Comparison of ENCODE assay signal across 8 mouse cellular contexts in genomic region chr19:11966201-11966636, GRCm38 (mm10). TPM values are rescaled to one million over a fixed set of nuclear protein-coding genes. Genes with fewer than 3 reads are reported as not detected.
DNase-seq lines count a peak whose midpoint lies in the region; ATAC-seq and TF ChIP-seq lines count a peak whose summit lies in the region.

No protein-coding gene starts in this region.

- peak overlapping the region; percentile 82 for H3K4me2 ChIP-seq in hindbrain, embryonic 16.5 days (ENCODE audit: low read length)

- 0 out of 2 replicates have a peak overlapping the region, but pooled peaks have one; percentile 14 for H3K27ac ChIP-seq in cerebellum, adult 2 months (ENCODE audit: insufficient read depth, low read length)
- peak overlapping the region; percentile 92 for H3K27ac ChIP-seq in hindbrain, embryonic 16.5 days (ENCODE audit: low read depth, low read length)

- H3K9me3 ChIP-seq in hindbrain, embryonic 16.5 days (ENCODE audit: control insufficient read depth, low read length) = no peaks in the 10 kb centered on the region

- peak; percentile 3; the same call in 1 of the 2 replicates for ATAC-seq in hindbrain, embryonic 16.5 days

- TF ChIP-seq POLR2A in cerebellum, adult 2 months (IDR thresholded peaks at IDR 0.05; ENCODE audit: borderline replicate concordance, insufficient read depth, low read length) = no peak

- peak overlapping the region; percentile 72 for H3K4me3 ChIP-seq in cerebellum, adult 2 months (replicated peaks; ENCODE audit: insufficient read depth, low read depth, low read length)
- peak overlapping the region; percentile 94 for H3K4me3 ChIP-seq in hindbrain, embryonic 16.5 days (ENCODE audit: low read length)

- H3K4me1 ChIP-seq in cerebellum, adult 2 months (ENCODE audit: control insufficient read depth, insufficient read depth, low read length) = peaks cover 4% of the 10 kb centered on the region; the same call in 1 of the 2 replicates
- peaks cover 18% of the 10 kb centered on the region for H3K4me1 ChIP-seq in hindbrain, embryonic 16.5 days (ENCODE audit: control insufficient read depth, insufficient read depth, low read depth, low read length)

- TF ChIP-seq CTCF in cerebellum, adult 2 months (IDR thresholded peaks at IDR 0.05; ENCODE audit: borderline replicate concordance, insufficient read depth, low read depth, low read length) = no peak

- peaks cover 8% of the 10 kb centered on the region for H3K36me3 ChIP-seq in hindbrain, embryonic 16.5 days (ENCODE audit: control insufficient read depth, insufficient read depth, low read length)

- no peaks in the 10 kb centered on the region for H3K27me3 ChIP-seq in cerebellum, adult 2 months (ENCODE audit: control insufficient read depth, insufficient read depth, low read length)
- H3K27me3 ChIP-seq in hindbrain, embryonic 16.5 days (replicated peaks; ENCODE audit: control insufficient read depth, insufficient read depth, low read length) = no peaks in the 10 kb centered on the region

- WGBS in cerebellum, adult 2 months = under 1% methylated on average over 18 of the region's 18 CpGs
- WGBS in hindbrain, embryonic 16.5 days = 0% methylated on average over 17 of the region's 18 CpGs

- DNase-seq in MN1 (ENCODE audit: low spot score) = peak; percentile 23
- DNase-seq in cerebellum, adult 2 months = peak; percentile 69
- DNase-seq in frontal cortex, postnatal 10 days (ENCODE audit: low spot score in 2 of 2) = peak; percentile 37 to 47
- peak; percentile 14 to 42 for DNase-seq in left cerebral cortex, adult 18-20 months (ENCODE audit: low spot score in 2 of 2)
- peak; percentile 50 for DNase-seq in lung, postnatal 36 days
- DNase-seq in right cerebral cortex, postnatal 10 days (ENCODE audit: low spot score in 2 of 2) = peak; percentile 65 to 72
- DNase-seq in urinary bladder, postnatal 36 days (ENCODE audit: low spot score in 2 of 2) = peak; percentile 17 to 24

- H3K9ac ChIP-seq in hindbrain, embryonic 16.5 days (ENCODE audit: low read depth, low read length) = peak overlapping the region; percentile 96

RNA-seq across cellular contexts. Expression of gene Osbp, which starts 0.5 kb away (rescaled TPM):
- polyA plus RNA-seq in cerebellum, adult 2 months (2012; rRNA removed) = 38.9 and 39.9 TPM in 2 replicates
- 3.0 and 3.2 TPM in 2 replicates for polyA plus RNA-seq in hindbrain, embryonic 16.5 days (2015; fragmentation: Nextera tagmentation; extraction: Ambion mirVana)
- total RNA-seq in left cerebral cortex, adult 18-20 months (2021) = 10 to 100 TPM; 55.9 to 58.2 TPM

RNA-seq across cellular contexts. Expression of gene Patl1, which starts 54.0 kb away (rescaled TPM):
- 21.7 and 22.3 TPM in 2 replicates for polyA plus RNA-seq in cerebellum, adult 2 months (2012; rRNA removed)
- 14.8 and 16.4 TPM in 2 replicates for polyA plus RNA-seq in hindbrain, embryonic 16.5 days (2015; fragmentation: Nextera tagmentation; extraction: Ambion mirVana)
- 10 to 100 TPM; 20.4 to 22.4 TPM for total RNA-seq in left cerebral cortex, adult 18-20 months (2021)

Comparison
In these comparisons a context has a peak if more than half of its experiments do, and no peak if none do; other contexts are left out.
1. Peak in every context shown above with its lines: DNase-seq, ATAC-seq, H3K4me3 ChIP-seq and H3K27ac ChIP-seq.